Mouse (Mus musculus) v-Abl transformed pro-B cells (cell line): ENCODE data around the gene Lca5l.

Experiments
- in situ Hi-C, 2 experiments: fragments of 400-800 bp; cut with MboI; formaldehyde crosslinking; loops; one replicate each; pipeline ENCODE4 v1.15.1; 2025; ENCODE audit not compliant: unreplicated experiment in 2 of 2

The Lca5l gene

GRCm38 (mm10) chr16:96191531-96192506, at the start of gene Lca5l:
Gene Lca5l, minus strand, starts transcription at chr16:96192271.
- in situ Hi-C loops, result no loop called here

GRCm38 (mm10) chr16:96235366-96235970, 43.4 kb upstream of the Lca5l start, which contains the start of gene B3galt5:
Gene B3galt5, plus strand, starts transcription at chr16:96235801.
- in situ Hi-C loops, result loop anchor here (10.0 to 25.0 kb wide), 3 partner anchors 227 to 1059 kb away; partner anchors contain the start of gene Pcp4 (in 2 of the 2)

GRCm38 (mm10) chr16:96233996-96234395, 41.9 kb upstream of the Lca5l start:
- in situ Hi-C loops, result loop anchor here (5.0 to 25.0 kb wide), 4 partner anchors 103 to 1061 kb away; partner anchors contain the start of gene Pcp4 (in 2 of the 2)

- in situ Hi-C loops, result loop anchor here (5.0 to 25.0 kb wide), 4 partner anchors 105 to 1063 kb away; partner anchors contain the start of gene Pcp4 (in 2 of the 2)
These were observed 39.9 kb upstream of the Lca5l start for GRCm38 (mm10) chr16:96231974-96232373.

GRCm38 (mm10) chr16:96231251-96231650, 39.2 kb upstream of the Lca5l start:
- in situ Hi-C loops, result loop anchor here (5.0 to 25.0 kb wide), 4 partner anchors 106 to 1064 kb away; partner anchors contain the start of gene Pcp4 (in 2 of the 2)

- in situ Hi-C loops, result loop anchor here (5.0 to 25.0 kb wide), 4 partner anchors 107 to 1064 kb away; partner anchors contain the start of gene Pcp4 (in 2 of the 2)
These were observed 38.3 kb upstream of the Lca5l start for GRCm38 (mm10) chr16:96230411-96230810.

- in situ Hi-C loops, result loop anchor here (5.0 to 25.0 kb wide), 4 partner anchors 113 to 1058 kb away; partner anchors contain the start of gene Pcp4 (in 2 of the 2)
These were observed 37.0 kb upstream of the Lca5l start for GRCm38 (mm10) chr16:96229044-96229555.

GRCm38 (mm10) chr16:96228438-96228837, 36.4 kb upstream of the Lca5l start:
- in situ Hi-C loops, result loop anchor here (5.0 to 25.0 kb wide), 4 partner anchors 114 to 1059 kb away; partner anchors contain the start of gene Pcp4 (in 2 of the 2)

GRCm38 (mm10) chr16:96222452-96222851, 30.4 kb upstream of the Lca5l start:
- in situ Hi-C loops, result loop anchor here (10.0 kb wide), 1 partner anchor 452 kb away; no protein-coding TSS in a partner anchor

- in situ Hi-C loops, result loop anchor here (10.0 kb wide), 1 partner anchor 453 kb away; no protein-coding TSS in a partner anchor
These were observed 29.9 kb upstream of the Lca5l start for GRCm38 (mm10) chr16:96221959-96222358.

- in situ Hi-C loops, result loop anchor here (10.0 kb wide), 1 partner anchor 453 kb away; no protein-coding TSS in a partner anchor
These were observed 29.4 kb upstream of the Lca5l start for GRCm38 (mm10) chr16:96221491-96221890.

- in situ Hi-C loops, result no loop called here
These were observed 21.0 kb upstream of the Lca5l start for GRCm38 (mm10) chr16:96213027-96213426.

- in situ Hi-C loops, result no loop called here
These were observed 18.8 kb upstream of the Lca5l start for GRCm38 (mm10) chr16:96210856-96211255.

GRCm38 (mm10) chr16:96209789-96210188, 17.7 kb upstream of the Lca5l start:
- in situ Hi-C loops, result no loop called here

GRCm38 (mm10) chr16:96201485-96202232, 9.6 kb upstream of the Lca5l start:
- in situ Hi-C loops, result no loop called here

GRCm38 (mm10) chr16:96200702-96201028, 8.6 kb upstream of the Lca5l start:
- in situ Hi-C loops, result no loop called here

- in situ Hi-C loops, result no loop called here
These were observed 8.0 kb upstream of the Lca5l start, which contains the start of gene Sh3bgr for GRCm38 (mm10) chr16:96199913-96200701. Gene Sh3bgr, plus strand, starts transcription at chr16:96200450.

- in situ Hi-C loops, result no loop called here
These were observed 4.5 kb downstream of the Lca5l start for GRCm38 (mm10) chr16:96187619-96188018.

GRCm38 (mm10) chr16:96179156-96179555, 12.9 kb downstream of the Lca5l start:
- in situ Hi-C loops, result no loop called here
